Mouse (Mus musculus): ENCODE results near the gene Fbxo31. TPM values are rescaled to one million over a fixed set of nuclear protein-coding genes. Genes with fewer than 3 reads are reported as not detected.

Gene Fbxo31
- polyA plus RNA-seq, 1 experiment from 2014 or later, result 32.4 TPM

DNA sequence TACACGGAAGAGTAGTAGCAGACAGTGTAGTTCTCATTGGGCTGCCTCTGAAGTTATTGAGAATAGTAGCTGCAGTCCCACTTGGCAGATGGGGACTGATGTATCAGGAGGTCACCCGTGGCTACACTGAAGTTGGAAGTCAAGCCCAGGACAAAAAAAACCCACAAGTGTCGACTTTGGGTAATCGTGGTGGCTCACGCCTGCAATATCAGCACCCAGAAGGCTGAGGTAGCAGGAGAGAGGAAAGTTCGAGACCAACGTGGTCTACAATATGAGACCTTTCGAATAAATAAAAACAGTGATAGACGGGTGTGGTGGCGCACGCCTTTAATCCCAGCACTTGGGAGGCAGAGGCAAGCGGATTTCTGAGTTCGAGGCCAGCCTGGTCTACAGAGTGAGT, 6.1 kb upstream of the Fbxo31 start:
- 48% methylated on average over 13 of the region's 13 CpGs for WGBS
- no peaks in the 10 kb centered on the region for H3K27me3 ChIP-seq
- no peaks in the 10 kb centered on the region for H3K36me3 ChIP-seq
- ATAC-seq (replicated peaks), result no peak
- H3K27ac ChIP-seq (replicated peaks), result 0 out of 2 replicates have a peak overlapping the region, but pooled peaks have one; percentile 65
- peak overlapping the region; percentile 68 for H3K4me2 ChIP-seq (replicated peaks)
- peak overlapping the region; percentile 60 for H3K4me3 ChIP-seq
- no peaks in the 10 kb centered on the region for H3K9me3 ChIP-seq
- peaks cover 10% of the 10 kb centered on the region for H3K4me1 ChIP-seq
- H3K9ac ChIP-seq (replicated peaks), result 0 out of 2 replicates have a peak overlapping the region, but pooled peaks have one; percentile 66

DNA sequence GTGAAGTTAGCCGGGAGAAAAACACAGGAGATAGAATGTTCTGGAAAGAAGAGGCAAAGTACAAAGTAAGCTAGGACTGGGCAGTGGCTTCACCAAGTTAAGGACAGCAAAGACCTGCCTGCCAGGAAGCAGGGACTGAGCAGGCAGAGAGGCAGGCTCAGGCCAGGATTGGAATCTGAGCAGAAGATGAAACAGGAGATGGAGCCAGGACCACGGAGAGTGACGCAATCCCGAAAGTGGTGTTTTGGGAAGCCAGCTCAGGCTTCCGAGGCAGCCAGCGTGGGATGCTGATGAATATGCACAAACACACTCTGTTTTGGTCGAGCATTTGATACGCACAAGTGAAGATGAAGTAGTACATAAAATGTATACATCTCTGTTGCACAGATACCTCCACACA, 5.0 kb upstream of the Fbxo31 start:
- Histone ChIP-seq H3K4me2 (replicated peaks) (no peak overlapping the region), H3K9ac (replicated peaks) (no peak overlapping the region), H3K27ac (replicated peaks) (no peak overlapping the region), H3K4me1 (peaks cover 15% of the 10 kb centered on the region), H3K4me3 (no peak overlapping the region), H3K9me3 (no peaks in the 10 kb centered on the region), H3K27me3 (no peaks in the 10 kb centered on the region), H3K36me3 (no peaks in the 10 kb centered on the region)
- no peak for ATAC-seq (replicated peaks)
- 61% methylated on average over 8 of the region's 8 CpGs for WGBS

GRCm38 (mm10) chr8:121580465-121580864, 1.9 kb upstream of the Fbxo31 start:
- Histone ChIP-seq H3K36me3 (no peaks in the 10 kb centered on the region), H3K27ac (replicated peaks) (no peak overlapping the region), H3K4me3 (no peak overlapping the region), H3K9ac (replicated peaks) (no peak overlapping the region), H3K4me1 (peaks cover 35% of the 10 kb centered on the region), H3K9me3 (no peaks in the 10 kb centered on the region), H3K4me2 (replicated peaks) (no peak overlapping the region), H3K27me3 (no peaks in the 10 kb centered on the region)
- no peak for ATAC-seq (replicated peaks)
- WGBS, result 50% methylated on average over 9 of the region's 9 CpGs

GRCm38 (mm10) chr8:121577751-121578675, 593 bp downstream of the Fbxo31 start:
- Histone ChIP-seq H3K9ac (replicated peaks) (peak overlapping the region; percentile 85), H3K27ac (replicated peaks) (peak overlapping the region; percentile 60), H3K36me3 (no peaks in the 10 kb centered on the region), H3K4me2 (replicated peaks) (peak overlapping the region; percentile 68), H3K27me3 (no peaks in the 10 kb centered on the region), H3K9me3 (no peaks in the 10 kb centered on the region), H3K4me1 (peaks cover 31% of the 10 kb centered on the region), H3K4me3 (peak overlapping the region; percentile 95)
- WGBS, result 2% methylated on average over 41 of the region's 44 CpGs
- peak; percentile 0 for ATAC-seq (replicated peaks)

- Histone ChIP-seq H3K4me3 (no peak overlapping the region), H3K36me3 (no peaks in the 10 kb centered on the region), H3K4me2 (replicated peaks) (no peak overlapping the region), H3K27me3 (no peaks in the 10 kb centered on the region), H3K27ac (replicated peaks) (no peak overlapping the region), H3K4me1 (peaks cover 31% of the 10 kb centered on the region), H3K9me3 (no peaks in the 10 kb centered on the region), H3K9ac (replicated peaks) (no peak overlapping the region)
- 88% methylated on average over 3 of the region's 3 CpGs for WGBS
- no peak for ATAC-seq (replicated peaks)
Measured at GRCm38 (mm10) chr8:121575661-121576060, 2.9 kb downstream of the Fbxo31 start.

DNA sequence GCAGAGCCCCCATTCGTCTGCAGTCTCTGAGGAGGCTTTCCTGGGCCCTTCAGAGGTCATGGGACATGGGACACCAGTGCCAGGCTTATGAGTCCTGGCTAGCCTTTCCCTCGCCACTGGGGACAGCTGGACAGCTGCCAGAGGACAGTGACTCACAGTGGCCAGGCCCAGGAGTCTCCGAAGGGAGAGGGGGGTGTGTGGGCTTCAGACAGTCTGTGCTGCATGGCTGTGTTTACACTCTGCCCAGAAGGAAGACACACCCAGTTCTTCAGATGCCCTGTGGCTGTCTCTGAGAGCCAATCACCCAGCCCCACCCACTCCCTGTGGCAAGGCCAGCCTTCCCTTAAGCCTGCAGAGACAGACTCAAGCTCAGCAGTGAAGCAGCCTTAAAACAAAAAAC, 5.3 kb downstream of the Fbxo31 start:
- Histone ChIP-seq H3K4me1 (peaks cover 23% of the 10 kb centered on the region), H3K4me2 (replicated peaks) (no peak overlapping the region), H3K36me3 (no peaks in the 10 kb centered on the region), H3K27me3 (no peaks in the 10 kb centered on the region), H3K27ac (replicated peaks) (no peak overlapping the region), H3K9me3 (no peaks in the 10 kb centered on the region), H3K4me3 (no peak overlapping the region), H3K9ac (replicated peaks) (no peak overlapping the region)
- WGBS, result 56% methylated on average over 3 of the region's 3 CpGs
- no peak for ATAC-seq (replicated peaks)

- H3K9me3 ChIP-seq, result no peaks in the 10 kb centered on the region
- no peaks in the 10 kb centered on the region for H3K36me3 ChIP-seq
- no peak overlapping the region for H3K4me2 ChIP-seq (replicated peaks)
- H3K27ac ChIP-seq (replicated peaks), result no peak overlapping the region
- H3K4me1 ChIP-seq, result peaks cover 14% of the 10 kb centered on the region
- ATAC-seq (replicated peaks), result no peak
- WGBS, result 87% methylated on average over 7 of the region's 7 CpGs
- H3K9ac ChIP-seq (replicated peaks), result no peak overlapping the region
- H3K4me3 ChIP-seq, result no peak overlapping the region
- H3K27me3 ChIP-seq, result no peaks in the 10 kb centered on the region
Measured at GRCm38 (mm10) chr8:121572121-121572520, 6.5 kb downstream of the Fbxo31 start.

DNA sequence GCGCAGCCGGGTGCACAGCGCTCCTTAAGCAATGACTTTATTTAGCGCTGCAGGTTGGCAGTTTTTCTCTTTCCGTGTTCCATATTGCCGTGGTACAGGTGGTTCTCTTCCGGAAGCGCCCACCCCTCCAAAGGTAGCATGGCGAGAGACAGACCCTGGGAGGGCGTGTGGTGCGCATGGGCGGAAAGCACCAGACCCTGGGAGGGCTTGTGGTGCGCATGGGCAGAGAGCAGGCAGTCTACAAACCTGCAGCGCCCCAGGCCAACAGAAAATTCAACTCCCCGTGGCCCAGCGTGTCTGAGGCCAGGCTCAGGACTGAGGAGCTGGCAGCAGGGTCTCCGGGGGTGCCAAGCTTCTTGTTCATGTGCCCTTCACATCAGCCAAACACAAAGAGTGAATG, 7.8 kb downstream of the Fbxo31 start:
- H3K4me3 ChIP-seq, result no peak overlapping the region
- H3K36me3 ChIP-seq, result no peaks in the 10 kb centered on the region
- no peak overlapping the region for H3K9ac ChIP-seq (replicated peaks)
- ATAC-seq (replicated peaks), result no peak
- H3K27me3 ChIP-seq, result no peaks in the 10 kb centered on the region
- H3K4me2 ChIP-seq (replicated peaks), result no peak overlapping the region
- no peaks in the 10 kb centered on the region for H3K9me3 ChIP-seq
- H3K4me1 ChIP-seq, result 0 out of 2 replicates have a peak, but pooled peaks cover under 1% of the 10 kb centered on the region
- WGBS, result 91% methylated on average over 17 of the region's 17 CpGs
- H3K27ac ChIP-seq (replicated peaks), result no peak overlapping the region

- Histone ChIP-seq H3K27ac (replicated peaks) (no peak overlapping the region), H3K9me3 (no peaks in the 10 kb centered on the region), H3K4me3 (no peak overlapping the region), H3K36me3 (no peaks in the 10 kb centered on the region), H3K27me3 (no peaks in the 10 kb centered on the region), H3K9ac (replicated peaks) (no peak overlapping the region), H3K4me1 (no peaks in the 10 kb centered on the region), H3K4me2 (replicated peaks) (no peak overlapping the region)
- WGBS, result 85% methylated on average over 21 of the region's 21 CpGs
- ATAC-seq (replicated peaks), result no peak
Measured at GRCm38 (mm10) chr8:121570335-121570734, 8.3 kb downstream of the Fbxo31 start.

GRCm38 (mm10) chr8:121568321-121568720, 10.3 kb downstream of the Fbxo31 start:
- Histone ChIP-seq H3K36me3 (no peaks in the 10 kb centered on the region; the same call in 1 of the 2 replicates), H3K4me2 (replicated peaks) (no peak overlapping the region), H3K9ac (replicated peaks) (no peak overlapping the region), H3K27ac (replicated peaks) (no peak overlapping the region), H3K9me3 (no peaks in the 10 kb centered on the region), H3K4me1 (no peaks in the 10 kb centered on the region), H3K27me3 (no peaks in the 10 kb centered on the region), H3K4me3 (no peak overlapping the region)
- no peak for ATAC-seq (replicated peaks)
- 89% methylated on average over 6 of the region's 6 CpGs for WGBS

DNA sequence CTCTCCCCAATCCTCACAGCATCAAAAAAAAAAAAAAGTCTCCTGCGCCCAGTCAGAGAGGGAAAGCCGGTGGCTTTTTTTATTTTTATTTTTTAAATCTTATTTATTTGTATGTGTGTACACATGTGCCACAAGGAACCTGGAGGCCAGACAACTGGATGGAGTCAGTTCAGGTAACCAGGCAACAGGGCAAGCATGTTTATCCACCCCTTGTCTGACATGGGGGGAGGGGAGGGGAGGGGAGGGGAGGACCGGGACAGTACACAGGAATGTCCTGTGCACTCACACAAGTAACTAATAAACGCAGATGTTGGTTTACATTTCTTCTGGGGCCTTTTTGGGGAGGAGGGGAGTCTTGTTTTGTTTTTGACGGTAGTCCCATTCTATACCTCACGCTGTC, 14.9 kb downstream of the Fbxo31 start:
- ATAC-seq (replicated peaks), result no peak
- H3K27me3 ChIP-seq, result no peaks in the 10 kb centered on the region
- no peak overlapping the region for H3K9ac ChIP-seq (replicated peaks)
- H3K4me3 ChIP-seq, result no peak overlapping the region
- H3K9me3 ChIP-seq, result no peaks in the 10 kb centered on the region
- H3K36me3 ChIP-seq, result peaks cover 10% of the 10 kb centered on the region; the same call in 1 of the 2 replicates
- 81% methylated on average over 6 of the region's 6 CpGs for WGBS
- no peak overlapping the region for H3K4me2 ChIP-seq (replicated peaks)
- no peak overlapping the region for H3K27ac ChIP-seq (replicated peaks)
- H3K4me1 ChIP-seq, result no peaks in the 10 kb centered on the region

DNA sequence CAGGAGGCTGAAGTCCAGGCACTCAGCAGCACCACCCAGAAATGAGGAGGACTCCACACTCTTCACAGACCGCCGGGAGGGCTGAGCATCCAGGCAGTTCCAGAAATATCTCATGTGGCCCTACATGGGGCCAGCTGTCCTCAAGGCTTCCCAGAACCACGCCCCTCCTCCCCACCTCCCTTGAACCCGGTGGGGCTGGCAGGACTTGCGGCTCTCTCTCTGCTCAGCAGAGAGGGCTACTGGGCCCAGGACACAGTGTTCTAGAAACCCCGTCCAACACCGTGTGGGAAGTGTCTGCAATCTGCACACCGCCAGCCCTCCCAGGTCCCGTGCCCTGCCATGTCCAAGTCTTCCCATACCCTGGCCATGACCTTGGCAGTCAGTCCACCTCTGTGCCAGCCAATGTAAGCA, 15.7 kb downstream of the Fbxo31 start:
- no peak for ATAC-seq (replicated peaks)
- Histone ChIP-seq H3K27ac (replicated peaks) (no peak overlapping the region), H3K9me3 (no peaks in the 10 kb centered on the region), H3K27me3 (no peaks in the 10 kb centered on the region), H3K4me3 (no peak overlapping the region), H3K4me2 (replicated peaks) (no peak overlapping the region), H3K36me3 (peaks cover 14% of the 10 kb centered on the region; the same call in 1 of the 2 replicates), H3K9ac (replicated peaks) (no peak overlapping the region), H3K4me1 (no peaks in the 10 kb centered on the region)
- 83% methylated on average over 9 of the region's 9 CpGs for WGBS

Data from forebrain, embryonic 15.5 days (tissue).